Mouse (Mus musculus) embryonic facial prominence, embryonic 10.5 days (tissue): ENCODE measurements around the gene Tlx2. TPM values are rescaled to one million over a fixed set of nuclear protein-coding genes. Genes with fewer than 3 reads are reported as not detected.

ENCODE experiments used
- DNase-seq: peaks from one replicate; pipeline ENCODE4 v3.0.0-alpha.2; 2017; ENCODE audit warnings: low spot score
- H3K27ac ChIP-seq: fragments of 300-500 bp; sonication (generic); replicated peaks from 2 replicates; pipeline ENCODE4 v1.5.1; 2016; ENCODE audit warnings: mild to moderate bottlenecking
- H3K27me3 ChIP-seq: fragments of 300-500 bp; sonication (generic); replicated peaks from 2 replicates; pipeline ENCODE4 v1.6.1; 2016; ENCODE audit warnings: low read depth, mild to moderate bottlenecking; ENCODE audit not compliant: poor library complexity, severe bottlenecking
- H3K36me3 ChIP-seq: fragments of 300-500 bp; sonication (generic); replicated peaks from 2 replicates; pipeline ENCODE4 v1.6.1; 2016; ENCODE audit warnings: mild to moderate bottlenecking, moderate library complexity
- H3K4me1 ChIP-seq: fragments of 300-500 bp; sonication (generic); 2 replicates; pipeline ENCODE4 v1.6.1; 2016
- H3K4me3 ChIP-seq: fragments of 300-500 bp; sonication (generic); 2 replicates; pipeline ENCODE4 v1.5.1; 2016; ENCODE audit warnings: mild to moderate bottlenecking, moderate library complexity
- H3K9me3 ChIP-seq: fragments of 300-500 bp; sonication (generic); 2 replicates; pipeline ENCODE4 v1.6.1; 2016; ENCODE audit warnings: mild to moderate bottlenecking
- WGBS: fragments of 180-500 bp; shearing (Covaris S2); methylation state at CpG from one replicate; pipeline ENCODE4 v1.1.7; 2016; 5-methylcytosine and 5-hydroxymethylcytosine counted together
- polyA plus RNA-seq: library from polyadenylated mRNA; unstranded; fragments of >200 nt; fragmentation: Nextera tagmentation; extraction: Ambion mirVana; gene quantifications from 2 replicates; pipeline ENCODE4 v1.2.1, GENCODE M21; 2016

The Tlx2 gene
- polyA plus RNA-seq, 1 experiment from 2014 or later, result 10.4 TPM

DNA sequence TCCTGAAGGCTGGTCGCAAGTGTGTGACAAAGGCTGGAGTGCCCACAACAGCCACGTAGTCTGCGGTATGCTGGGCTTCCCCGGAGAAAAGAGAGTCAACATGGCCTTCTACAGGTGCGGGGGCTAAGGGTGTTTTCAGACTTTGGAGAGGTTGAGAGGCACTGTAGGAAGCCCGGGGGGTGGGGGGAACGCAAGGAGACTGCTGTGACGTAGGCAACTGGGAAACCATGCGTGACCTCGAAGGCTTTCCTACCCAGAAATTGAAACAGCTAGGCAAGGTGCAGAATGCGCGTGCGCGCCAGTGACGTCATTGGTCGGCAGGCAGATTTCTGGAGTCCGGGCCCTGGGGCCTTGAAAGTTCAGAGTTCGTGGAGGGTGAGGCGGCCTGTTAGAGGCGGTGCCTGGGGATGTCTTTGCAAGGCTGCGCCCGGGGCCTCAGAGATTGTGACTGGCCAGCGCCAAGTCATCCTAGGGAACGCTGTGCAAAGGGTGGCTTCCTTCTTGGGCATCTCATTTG lies 31.5 kb downstream of the Tlx2 start:
- Histone ChIP-seq H3K4me3 (peak overlapping the region; percentile 48), H3K36me3 (no peaks in the 10 kb centered on the region), H3K4me1 (peaks cover 31% of the 10 kb centered on the region), H3K9me3 (no peaks in the 10 kb centered on the region), H3K27ac (peak overlapping the region; percentile 68; the same call in 1 of the 2 replicates), H3K27me3 (peaks cover 47% of the 10 kb centered on the region)
- 10% methylated on average over 24 of the region's 24 CpGs for WGBS
- DNase-seq, result peak; percentile 90

DNA sequence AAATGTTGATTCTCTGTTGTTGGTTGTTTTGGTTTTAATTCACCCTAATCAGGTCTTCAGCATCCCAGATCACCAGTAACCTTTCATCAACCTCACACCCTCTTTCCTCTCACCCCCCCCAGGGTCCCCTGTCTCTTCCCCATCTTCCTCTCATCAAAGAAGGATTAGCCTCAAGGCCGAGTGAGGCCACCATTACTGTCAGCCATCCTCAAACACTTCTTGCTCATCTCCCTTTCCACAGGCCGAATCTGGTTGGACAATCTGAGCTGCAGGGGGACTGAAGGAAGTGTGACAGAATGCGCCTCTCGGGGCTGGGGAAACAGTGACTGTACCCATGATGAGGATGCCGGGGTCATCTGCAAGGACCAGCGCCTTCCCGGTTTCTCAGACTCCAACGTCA lies 32.9 kb downstream of the Tlx2 start:
- Histone ChIP-seq H3K36me3 (no peaks in the 10 kb centered on the region), H3K4me3 (no peak overlapping the region), H3K4me1 (peaks cover 44% of the 10 kb centered on the region), H3K9me3 (no peaks in the 10 kb centered on the region), H3K27ac (no peak overlapping the region), H3K27me3 (peaks cover 53% of the 10 kb centered on the region)
- WGBS, result 82% methylated on average over 8 of the region's 8 CpGs
- DNase-seq, result no peak

DNA sequence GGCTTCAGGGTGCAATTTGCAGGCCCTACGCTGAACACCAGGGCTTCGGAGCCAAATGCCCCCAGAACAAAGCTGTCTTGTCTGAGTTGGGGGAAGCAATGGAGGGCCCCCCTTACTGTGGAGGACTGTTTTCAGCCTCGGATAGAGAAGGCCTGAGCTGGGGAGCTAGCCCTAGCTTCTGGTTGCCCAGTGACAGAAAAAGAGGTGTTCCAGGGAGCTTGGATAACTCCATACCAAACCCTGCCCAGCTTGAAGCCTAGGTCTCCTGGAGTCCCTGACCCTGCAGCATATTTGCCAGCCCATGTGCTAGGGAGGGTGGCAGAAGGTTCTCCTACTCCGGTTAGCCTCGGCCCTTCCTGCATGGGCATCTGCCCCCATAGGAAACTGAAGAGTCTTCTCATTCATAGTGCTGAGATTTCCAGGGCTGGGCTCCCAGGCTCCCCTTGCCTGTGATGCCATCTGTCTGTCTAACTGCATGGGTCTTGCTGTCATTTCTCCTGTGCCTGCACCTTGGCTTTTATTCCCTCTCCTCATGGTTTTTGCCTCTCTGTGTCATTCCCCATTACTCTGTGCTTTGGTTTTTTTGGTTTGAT lies 35.5 kb downstream of the Tlx2 start:
- Histone ChIP-seq H3K27ac (peak overlapping the region; percentile 86), H3K4me3 (peak overlapping the region; percentile 63), H3K9me3 (no peaks in the 10 kb centered on the region), H3K4me1 (peaks cover 63% of the 10 kb centered on the region), H3K27me3 (peaks cover 76% of the 10 kb centered on the region), H3K36me3 (peaks cover 10% of the 10 kb centered on the region; the same call in 1 of the 2 replicates)
- 13% methylated on average over 5 of the region's 5 CpGs for WGBS
- DNase-seq, result no peak

DNA sequence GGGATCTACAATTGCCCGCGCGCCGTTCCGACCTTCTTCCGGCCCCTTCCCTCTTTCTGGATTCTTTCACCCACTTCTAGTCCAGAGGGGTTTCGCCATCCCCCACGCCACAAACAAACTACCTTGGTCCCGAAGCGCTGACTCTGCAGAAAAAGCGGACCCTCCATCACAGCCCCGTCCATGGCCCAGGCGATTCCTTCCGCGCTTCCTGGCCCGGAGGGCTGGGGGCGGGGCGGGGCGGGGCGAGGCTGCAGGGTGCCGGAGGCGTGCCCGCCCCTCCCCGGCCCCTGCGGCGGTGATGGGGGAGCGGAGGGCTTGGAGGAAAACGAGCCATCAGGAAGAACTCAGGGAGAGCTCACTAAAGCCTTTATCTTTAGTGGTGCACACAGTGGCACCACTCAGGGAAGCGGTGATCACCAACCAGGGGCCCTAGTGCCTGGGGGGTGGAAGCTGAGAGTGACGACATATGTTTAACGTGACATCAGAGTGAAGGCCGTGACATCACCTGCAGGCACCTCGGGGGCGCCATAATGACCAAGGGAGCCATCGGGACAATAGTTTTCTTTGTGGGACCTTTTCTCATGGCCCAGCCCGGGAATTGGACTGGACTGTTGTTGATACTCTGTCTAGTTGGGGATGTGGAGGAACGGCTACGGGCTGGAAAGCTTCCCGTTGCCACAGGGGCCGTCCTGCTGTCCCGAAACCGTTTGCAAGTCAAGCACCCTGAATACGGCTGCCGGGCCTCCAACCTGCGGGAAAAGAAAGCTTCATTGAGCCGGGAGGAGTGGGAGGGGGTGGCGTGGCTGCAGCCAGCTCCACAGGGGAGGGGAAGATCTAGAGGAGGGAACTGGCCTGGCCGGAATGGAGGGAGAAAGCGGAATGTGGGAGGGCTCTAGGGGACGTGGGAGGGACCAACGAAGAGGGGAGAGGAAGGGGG lies 36.6 kb downstream of the Tlx2 start, which contains the start of the genes Dok1 and Loxl3:
TSS of gene Dok1 (minus strand) at position 223 of the 937 bp plus-strand sequence.
TSS of gene Loxl3 (plus strand) at position 925 of the 937 bp plus-strand sequence.
- H3K27ac ChIP-seq, result peak within 1 kb of the TSS; percentile 86
- H3K4me1 ChIP-seq, result peaks cover 64% of the 10 kb centered on the region
- H3K36me3 ChIP-seq, result peaks cover 10% of the 10 kb centered on the region; the same call in 1 of the 2 replicates
- H3K27me3 ChIP-seq, result peaks cover 86% of the 10 kb centered on the region
- H3K4me3 ChIP-seq, result peak within 1 kb of the TSS; percentile 63
- DNase-seq, result peak; percentile 86
- H3K9me3 ChIP-seq, result no peaks in the 10 kb centered on the region
- WGBS, result under 1% methylated on average over 51 of the region's 51 CpGs

DNA sequence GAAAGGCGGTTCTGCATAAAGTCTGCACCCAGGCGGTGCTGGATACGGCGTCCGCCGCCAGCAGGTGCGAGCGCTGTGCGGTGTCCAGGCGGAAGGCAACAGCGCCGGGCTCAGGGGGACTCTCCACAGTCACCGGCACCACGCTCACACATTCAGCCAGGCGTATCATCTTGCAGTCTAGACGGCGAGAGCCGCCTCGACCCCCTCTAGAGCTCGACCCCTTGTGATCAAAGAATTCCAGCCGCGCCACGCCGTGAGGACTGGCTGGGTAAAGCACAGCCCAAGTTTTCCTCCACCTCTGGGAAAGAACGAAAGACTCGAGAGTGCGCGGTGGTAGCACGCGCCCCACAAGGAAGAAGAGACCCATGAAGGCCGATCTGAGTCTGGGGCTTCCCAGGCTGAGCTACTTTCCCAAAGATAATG lies 37.3 kb downstream of the Tlx2 start:
- no peaks in the 10 kb centered on the region for H3K9me3 ChIP-seq
- peaks cover 10% of the 10 kb centered on the region; the same call in 1 of the 2 replicates for H3K36me3 ChIP-seq
- under 1% methylated on average over 31 of the region's 31 CpGs for WGBS
- H3K4me1 ChIP-seq, result peaks cover 66% of the 10 kb centered on the region
- peak overlapping the region; percentile 86 for H3K27ac ChIP-seq
- peak overlapping the region; percentile 63 for H3K4me3 ChIP-seq
- peak; percentile 84 for DNase-seq
- peaks cover 87% of the 10 kb centered on the region for H3K27me3 ChIP-seq

DNA sequence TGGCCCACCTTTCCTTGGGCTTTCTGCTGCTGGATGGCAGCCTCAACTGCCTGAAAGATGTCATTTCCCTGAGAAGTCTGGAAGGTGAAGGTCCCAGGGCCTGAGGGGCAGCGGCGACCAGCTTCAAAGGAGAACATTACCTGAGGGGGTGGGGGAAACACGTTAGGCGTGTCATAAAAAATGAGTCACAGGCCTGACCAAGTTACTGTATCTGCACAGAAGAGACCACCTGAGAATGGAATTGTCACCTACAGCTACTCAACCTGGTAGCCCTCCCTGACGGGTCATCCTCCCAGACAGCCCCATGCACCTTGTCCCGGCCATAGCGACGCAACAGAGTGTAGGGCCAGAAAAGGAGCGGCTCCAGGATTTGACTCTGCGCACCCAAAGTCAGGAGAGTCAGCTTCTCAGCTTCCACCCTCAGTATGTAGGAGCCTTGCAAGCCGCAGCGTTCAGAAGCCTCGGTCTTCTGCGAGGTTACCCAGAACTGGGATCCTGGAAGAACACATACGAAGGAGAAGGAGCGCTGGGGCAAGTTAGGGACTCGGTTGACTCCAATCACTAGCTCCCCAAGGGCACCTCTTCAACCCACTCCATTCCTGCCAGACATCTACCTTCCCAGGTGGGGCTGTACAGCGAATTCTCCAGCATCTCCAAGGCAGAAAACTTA lies 38.0 kb downstream of the Tlx2 start:
- WGBS, result 11% methylated on average over 18 of the region's 18 CpGs
- H3K4me3 ChIP-seq, result peak overlapping the region; percentile 63
- no peaks in the 10 kb centered on the region for H3K9me3 ChIP-seq
- peaks cover 10% of the 10 kb centered on the region; the same call in 1 of the 2 replicates for H3K36me3 ChIP-seq
- peaks cover 71% of the 10 kb centered on the region for H3K4me1 ChIP-seq
- no peak for DNase-seq
- H3K27me3 ChIP-seq, result peaks cover 87% of the 10 kb centered on the region
- no peak overlapping the region for H3K27ac ChIP-seq

DNA sequence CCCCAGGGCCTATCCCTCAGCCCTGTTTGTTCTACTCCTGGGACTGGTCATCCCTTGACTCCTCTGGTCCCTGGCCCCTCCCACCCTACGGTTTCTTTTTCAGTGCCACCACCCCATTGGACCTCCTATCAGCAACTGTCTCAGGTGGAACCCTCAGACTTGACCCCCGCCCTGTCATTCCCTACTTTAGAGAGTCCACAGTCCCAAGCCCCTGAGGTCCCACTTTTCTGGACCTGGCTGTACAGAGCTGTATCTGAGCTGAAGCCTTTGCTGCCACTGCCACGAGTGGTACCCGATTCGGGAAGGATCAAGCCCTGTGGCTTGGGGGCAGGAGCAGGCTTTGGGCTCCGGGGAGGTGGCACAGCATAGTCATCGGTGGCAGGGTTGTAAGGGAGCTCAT lies 39.0 kb downstream of the Tlx2 start:
- 54% methylated on average over 7 of the region's 7 CpGs for WGBS
- no peak for DNase-seq
- H3K27ac ChIP-seq, result no peak overlapping the region
- H3K9me3 ChIP-seq, result no peaks in the 10 kb centered on the region
- H3K4me3 ChIP-seq, result no peak overlapping the region
- peaks cover 84% of the 10 kb centered on the region for H3K27me3 ChIP-seq
- peaks cover 71% of the 10 kb centered on the region for H3K4me1 ChIP-seq
- peaks cover 10% of the 10 kb centered on the region; the same call in 1 of the 2 replicates for H3K36me3 ChIP-seq

DNA sequence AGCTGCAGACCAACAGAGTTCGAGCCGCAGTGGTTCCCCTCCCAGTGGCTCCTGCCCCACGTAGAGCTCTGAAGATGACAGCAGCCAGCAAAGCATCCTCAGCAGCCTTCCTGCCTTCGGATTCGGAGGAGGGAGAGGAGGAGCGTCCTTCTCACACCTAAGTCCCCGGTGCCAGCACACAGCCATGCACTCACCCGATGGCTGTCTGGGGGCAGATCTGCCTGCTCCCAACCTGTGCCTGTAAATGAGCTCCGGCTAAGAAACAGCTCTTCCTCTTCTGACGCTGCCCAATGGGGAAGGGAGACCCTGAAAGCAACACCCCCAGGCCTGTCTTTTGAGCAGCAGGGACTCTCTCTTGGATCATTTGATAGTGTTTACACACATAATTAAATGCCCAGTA lies 40.3 kb downstream of the Tlx2 start:
- Histone ChIP-seq H3K36me3 (peaks cover 10% of the 10 kb centered on the region; the same call in 1 of the 2 replicates), H3K27me3 (peaks cover 72% of the 10 kb centered on the region), H3K4me1 (peaks cover 63% of the 10 kb centered on the region), H3K27ac (no peak overlapping the region), H3K4me3 (no peak overlapping the region), H3K9me3 (no peaks in the 10 kb centered on the region)
- DNase-seq, result no peak
- WGBS, result 11% methylated on average over 10 of the region's 10 CpGs

DNA sequence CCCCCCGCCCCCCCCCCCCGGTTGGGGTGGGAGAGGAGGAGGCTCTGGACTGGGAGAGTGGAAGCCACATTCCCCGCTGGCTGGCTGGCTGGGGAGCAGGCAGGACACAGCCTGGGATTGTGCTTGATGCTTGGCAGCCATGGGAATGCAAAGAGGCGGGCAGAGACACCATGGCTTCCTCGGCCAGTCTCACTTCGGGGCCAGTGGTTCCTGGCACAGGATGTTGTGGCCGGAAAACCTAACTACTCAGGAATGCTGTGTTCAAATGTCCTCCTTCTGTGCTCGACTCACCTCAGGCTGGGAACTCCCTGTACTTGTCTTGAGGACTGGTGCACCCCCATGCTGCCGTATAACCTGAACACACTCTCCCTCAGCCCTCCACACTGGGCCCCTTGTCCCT lies 42.4 kb downstream of the Tlx2 start:
- Histone ChIP-seq H3K9me3 (no peaks in the 10 kb centered on the region), H3K4me1 (peaks cover 42% of the 10 kb centered on the region), H3K4me3 (no peak overlapping the region), H3K27me3 (peaks cover 65% of the 10 kb centered on the region), H3K36me3 (peaks cover 10% of the 10 kb centered on the region; the same call in 1 of the 2 replicates), H3K27ac (peak overlapping the region; percentile 41; the same call in 1 of the 2 replicates)
- WGBS, result 44% methylated on average over 9 of the region's 9 CpGs
- no peak for DNase-seq

DNA sequence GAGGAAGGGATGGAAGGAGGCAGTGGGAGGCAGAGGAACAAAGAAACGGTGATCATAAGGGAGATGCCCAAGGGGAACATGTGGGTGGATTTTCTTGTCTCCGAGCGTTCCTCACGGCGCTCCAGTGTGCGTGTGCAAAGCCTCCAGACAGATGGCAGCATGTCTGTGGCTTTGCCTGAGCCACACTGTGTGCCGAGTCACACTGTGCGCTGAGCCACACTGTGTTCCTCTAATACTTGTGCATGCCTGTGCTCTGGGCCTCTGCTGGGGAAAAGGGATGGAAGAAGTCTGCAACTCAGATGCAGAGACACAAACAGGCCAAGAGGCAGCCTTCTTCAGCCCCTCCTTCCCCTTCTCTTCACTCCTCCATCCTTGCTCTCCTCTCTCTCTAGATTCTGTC lies 42.8 kb downstream of the Tlx2 start:
- peaks cover 10% of the 10 kb centered on the region; the same call in 1 of the 2 replicates for H3K36me3 ChIP-seq
- peaks cover 38% of the 10 kb centered on the region for H3K4me1 ChIP-seq
- no peak overlapping the region for H3K4me3 ChIP-seq
- WGBS, result 71% methylated on average over 8 of the region's 8 CpGs
- H3K27me3 ChIP-seq, result peaks cover 61% of the 10 kb centered on the region
- H3K9me3 ChIP-seq, result no peaks in the 10 kb centered on the region
- no peak for DNase-seq
- H3K27ac ChIP-seq, result peak overlapping the region; percentile 41; the same call in 1 of the 2 replicates

DNA sequence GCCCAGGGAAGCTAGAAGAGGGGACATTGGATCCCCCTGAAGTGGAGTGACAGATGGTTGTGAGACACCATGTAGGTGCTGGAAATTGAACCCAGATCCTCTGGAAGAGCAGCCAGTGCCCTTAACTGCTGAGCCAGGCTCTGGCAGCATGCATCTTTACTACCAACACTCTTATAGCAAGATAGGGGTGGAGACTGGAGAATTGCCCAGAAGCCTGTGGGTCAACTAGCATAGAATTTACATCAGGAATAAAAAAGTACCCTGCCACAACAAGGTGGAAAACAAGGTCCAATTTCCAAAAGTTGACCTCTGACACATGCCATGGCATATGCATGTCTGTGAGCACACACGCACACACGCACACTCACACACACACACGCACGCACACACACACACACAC lies 44.9 kb downstream of the Tlx2 start:
- peaks cover 45% of the 10 kb centered on the region for H3K27me3 ChIP-seq
- no peaks in the 10 kb centered on the region for H3K9me3 ChIP-seq
- no peak for DNase-seq
- 93% methylated on average over 4 of the region's 4 CpGs for WGBS
- peaks cover 24% of the 10 kb centered on the region for H3K4me1 ChIP-seq
- no peak overlapping the region for H3K27ac ChIP-seq
- no peak overlapping the region for H3K4me3 ChIP-seq
- H3K36me3 ChIP-seq, result no peaks in the 10 kb centered on the region

DNA sequence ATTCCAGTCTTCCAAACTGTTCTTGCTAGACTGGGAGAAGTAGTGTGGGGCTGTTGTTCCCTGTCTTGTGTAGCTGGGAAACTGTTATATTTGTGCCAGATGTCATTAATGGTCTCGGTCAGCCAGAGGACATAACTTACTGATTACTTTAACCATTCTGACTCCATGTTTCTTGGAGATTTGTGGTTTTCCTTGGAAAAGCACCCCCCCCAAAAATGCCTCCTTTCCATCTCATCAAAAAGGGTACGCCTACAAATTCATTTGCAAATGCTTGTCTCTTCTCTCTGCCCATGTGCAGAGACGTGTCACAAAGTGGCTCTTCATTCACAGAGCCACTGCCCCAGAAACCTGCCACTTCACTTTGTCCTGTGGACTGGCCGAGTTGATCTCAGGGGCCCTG lies 45.7 kb downstream of the Tlx2 start:
- H3K27me3 ChIP-seq, result peaks cover 37% of the 10 kb centered on the region

More for the DNA sequence above, 45.7 kb downstream of the Tlx2 start:
- WGBS, result 70% methylated on average over 4 of the region's 4 CpGs
- H3K27ac ChIP-seq, result no peak overlapping the region
- peaks cover 17% of the 10 kb centered on the region for H3K4me1 ChIP-seq
- no peak for DNase-seq
- no peaks in the 10 kb centered on the region for H3K9me3 ChIP-seq
- H3K36me3 ChIP-seq, result no peaks in the 10 kb centered on the region
- H3K4me3 ChIP-seq, result no peak overlapping the region
